Mouse (Mus musculus): ENCODE data around the gene Tmem91.

DNA sequence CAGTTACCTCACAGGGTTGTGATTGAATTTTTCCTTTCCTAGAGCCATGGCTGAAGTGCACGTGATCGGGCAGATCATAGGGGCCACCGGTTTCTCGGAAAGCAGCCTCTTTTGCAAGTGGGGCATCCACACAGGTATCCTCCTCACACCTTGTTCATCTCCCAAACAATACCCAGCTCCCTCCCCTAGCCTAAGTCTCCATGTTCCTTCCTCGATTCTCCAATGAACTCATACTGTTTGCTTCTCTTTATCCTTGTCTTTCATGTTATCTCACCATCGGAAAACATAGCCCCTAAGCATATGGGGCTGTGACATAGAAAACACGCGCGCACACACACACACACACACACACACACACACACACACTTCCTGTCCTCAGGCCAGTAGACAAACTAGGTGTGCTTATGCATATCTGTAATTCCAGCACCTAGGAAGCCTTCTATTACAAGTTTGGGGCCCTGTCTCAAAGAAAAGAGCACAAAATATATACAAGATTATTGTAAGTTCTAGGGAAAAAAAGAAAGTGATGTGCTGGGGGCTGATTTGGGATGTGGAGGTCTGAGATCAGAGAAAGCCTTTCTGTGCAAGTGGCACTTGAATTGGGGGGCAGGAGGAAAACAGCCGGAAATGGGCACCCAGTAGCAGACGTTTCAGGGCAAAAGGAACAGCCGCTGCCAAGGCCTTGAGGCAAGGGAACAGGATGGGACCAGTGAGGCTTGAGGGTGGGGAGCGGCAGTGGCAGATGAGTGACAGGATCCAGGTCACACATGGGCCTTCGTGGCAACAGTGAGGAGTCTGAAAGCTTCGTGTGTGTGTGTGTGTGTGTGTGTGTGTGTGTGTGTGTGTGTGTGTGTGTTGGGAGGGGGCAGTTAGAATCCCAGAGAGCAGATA lies 6.6 kb upstream of the Tmem91 start:
- TF ChIP-seq ZC3H11A (IDR thresholded peaks at IDR 0.05; ENCODE audit: borderline replicate concordance, low read depth, low read length) (no peak), ZNF384 (IDR thresholded peaks at IDR 0.05; ENCODE audit: low read depth, low read length) (no peak), CHD2 (IDR thresholded peaks at IDR 0.05; ENCODE audit: low read depth, low read length) (no peak)

Data from ES-E14 (cell line).